Mouse (Mus musculus): ENCODE measurements around the gene Gatc.

Gene Gatc

GRCm38 (mm10) chr5:115330955-115331354 lies 10.0 kb downstream of the Gatc start:
- 41% methylated on average over 9 of the region's 9 CpGs for WGBS

- WGBS, result 1% methylated on average over 55 of the region's 55 CpGs
Measured at GRCm38 (mm10) chr5:115327610-115328548, 13.1 kb downstream of the Gatc start.

GRCm38 (mm10) chr5:115326875-115327609 lies 13.9 kb downstream of the Gatc start, which contains the start of gene Srsf9:
Gene Srsf9, plus strand, starts transcription at chr5:115327177.
- WGBS, result under 1% methylated on average over 80 of the region's 97 CpGs

- WGBS, result 14% methylated on average over 11 of the region's 11 CpGs
Measured at GRCm38 (mm10) chr5:115326256-115326831, 14.6 kb downstream of the Gatc start.

- under 1% methylated on average over 22 of the region's 22 CpGs for WGBS
Measured at GRCm38 (mm10) chr5:115319004-115319940, 21.7 kb downstream of the Gatc start.

- 25% methylated on average over 10 of the region's 10 CpGs for WGBS
Measured at GRCm38 (mm10) chr5:115317645-115318328, 23.2 kb downstream of the Gatc start.

- WGBS, result 22% methylated on average over 14 of the region's 14 CpGs
Measured at GRCm38 (mm10) chr5:115316968-115317644, 23.9 kb downstream of the Gatc start.

- WGBS, result 78% methylated on average over 5 of the region's 5 CpGs
Measured at GRCm38 (mm10) chr5:115313668-115313943, 27.4 kb downstream of the Gatc start.

- WGBS, result 74% methylated on average over 10 of the region's 10 CpGs
Measured at GRCm38 (mm10) chr5:115312816-115313667, 27.9 kb downstream of the Gatc start.

GRCm38 (mm10) chr5:115312354-115312753 lies 28.6 kb downstream of the Gatc start:
- 90% methylated on average over 4 of the region's 4 CpGs for WGBS

- 82% methylated on average over 4 of the region's 7 CpGs for WGBS
Measured at GRCm38 (mm10) chr5:115302190-115302589, 38.8 kb downstream of the Gatc start.

GRCm38 (mm10) chr5:115301615-115302014 lies 39.4 kb downstream of the Gatc start:
- 20% methylated on average over 13 of the region's 13 CpGs for WGBS

- under 1% methylated on average over 64 of the region's 66 CpGs for WGBS
Measured at GRCm38 (mm10) chr5:115300792-115301614, 40.0 kb downstream of the Gatc start, which contains the start of gene Dynll1. Gene Dynll1, minus strand, starts transcription at chr5:115300999.

- under 1% methylated on average over 46 of the region's 46 CpGs for WGBS
Measured at GRCm38 (mm10) chr5:115300035-115300744, 40.8 kb downstream of the Gatc start.

- WGBS, result 55% methylated on average over 10 of the region's 10 CpGs
Measured at GRCm38 (mm10) chr5:115296347-115296746, 44.6 kb downstream of the Gatc start.

GRCm38 (mm10) chr5:115294173-115294572 lies 46.8 kb downstream of the Gatc start:
- 88% methylated on average over 8 of the region's 8 CpGs for WGBS

GRCm38 (mm10) chr5:115284735-115285134 lies 56.2 kb downstream of the Gatc start:
- 88% methylated on average over 3 of the region's 3 CpGs for WGBS

All from cerebral cortex, adult 2 months (tissue).